8 mouse cellular contexts compared by ENCODE assay signal in the genomic region with DNA sequence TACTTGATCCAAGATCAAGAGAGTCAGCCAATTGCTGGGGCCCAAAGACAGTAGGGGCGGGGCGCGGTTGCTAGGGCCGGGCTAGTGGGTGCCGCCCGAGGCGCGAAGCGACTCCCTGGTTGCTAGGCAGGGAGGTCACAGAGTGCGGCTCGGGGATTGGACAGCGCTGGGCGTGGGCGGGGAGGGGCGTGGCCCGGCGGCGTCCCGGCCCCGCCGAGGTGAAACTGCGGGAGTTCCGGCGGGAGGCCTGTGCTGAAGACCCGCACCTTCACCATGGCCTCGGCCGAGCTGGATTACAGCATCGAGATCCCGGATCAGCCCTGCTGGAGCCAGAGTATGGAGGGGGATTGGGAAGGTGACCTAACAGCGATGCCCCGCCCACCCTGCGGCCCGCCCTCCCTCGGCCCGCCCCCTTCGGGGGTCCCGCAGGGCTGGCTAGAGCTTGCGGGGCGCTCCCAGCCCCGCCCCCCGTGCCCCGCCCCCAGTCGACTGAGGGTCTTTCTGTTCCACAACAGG. TPM values are rescaled to one million over a fixed set of nuclear protein-coding genes. Genes with fewer than 3 reads are reported as not detected.
DNase-seq lines count a peak whose midpoint lies in the region; ATAC-seq and TF ChIP-seq lines count a peak whose summit lies in the region.

A gene (plus strand): TSS at position 151 of the 516 bp plus-strand sequence.
A gene (minus strand): TSS at position 325 of the 516 bp plus-strand sequence.

- TF ChIP-seq CTCF in embryonic fibroblast, embryonic 13.5 days (IDR thresholded peaks at IDR 0.05; ENCODE audit: borderline replicate concordance, insufficient read depth, low read length) = no peak

- H3K27ac ChIP-seq in embryonic fibroblast, embryonic 13.5 days (ENCODE audit: insufficient read depth, low read length) = peak within 1 kb of the TSS; percentile 80
- H3K27ac ChIP-seq in heart, embryonic 10.5 days = peak within 1 kb of the TSS; percentile 96
- peak within 1 kb of the TSS; percentile 94 for H3K27ac ChIP-seq in kidney, embryonic 15.5 days
- peak within 1 kb of the TSS; percentile 21; the same call in 1 of the 2 replicates for H3K27ac ChIP-seq in liver, embryonic 11.5 days (ENCODE audit: low read depth, low read length)

- H3K4me2 ChIP-seq in kidney, embryonic 15.5 days = peak within 1 kb of the TSS; percentile 72
- H3K4me2 ChIP-seq in liver, embryonic 11.5 days = peak within 1 kb of the TSS; percentile 78

- H3K4me1 ChIP-seq in embryonic fibroblast, embryonic 13.5 days (ENCODE audit: control insufficient read depth, insufficient read depth, low read length) = 0 out of 2 replicates have a peak, but pooled peaks cover 4% of the 10 kb centered on the region
- peaks cover 21% of the 10 kb centered on the region for H3K4me1 ChIP-seq in heart, embryonic 10.5 days
- peaks cover 29% of the 10 kb centered on the region for H3K4me1 ChIP-seq in kidney, embryonic 15.5 days
- peaks cover 7% of the 10 kb centered on the region; the same call in 1 of the 2 replicates for H3K4me1 ChIP-seq in liver, embryonic 11.5 days (replicated peaks; ENCODE audit: control insufficient read depth, insufficient read depth, low read length)

- ATAC-seq in kidney, embryonic 15.5 days (replicated peaks; ENCODE audit: low FRiP score) = peak; percentile 99
- ATAC-seq in liver, embryonic 11.5 days (replicated peaks; ENCODE audit: low FRiP score) = peak; percentile 100

- peaks cover 6% of the 10 kb centered on the region; the same call in 1 of the 2 replicates for H3K27me3 ChIP-seq in heart, embryonic 10.5 days (ENCODE audit: insufficient read depth, poor library complexity, severe bottlenecking)
- peaks cover 3% of the 10 kb centered on the region; the same call in 1 of the 2 replicates for H3K27me3 ChIP-seq in kidney, embryonic 15.5 days
- H3K27me3 ChIP-seq in liver, embryonic 11.5 days (replicated peaks; ENCODE audit: control insufficient read depth, insufficient read depth, low read length) = no peaks in the 10 kb centered on the region
- no peaks in the 10 kb centered on the region for H3K27me3 ChIP-seq in splenic B cell, adult 2 months (ENCODE audit: control insufficient read depth, insufficient read depth, low read length, poor library complexity, severe bottlenecking)

- DNase-seq in CD4-positive helper T cell, adult 2 months (ENCODE audit: low read depth, low spot score) = peak; percentile 92
- DNase-seq in brain, adult 2 months (ENCODE audit: low read depth, low spot score) = peak; percentile 86
- DNase-seq in heart, embryonic 10.5 days (ENCODE audit: low spot score) = peak; percentile 99
- DNase-seq in liver, embryonic 11.5 days (ENCODE audit: low spot score) = peak; percentile 95
- DNase-seq in naive thymus-derived CD4-positive, alpha-beta T cell, adult 2 months (ENCODE audit: low read depth) = peak; percentile 90
- peak; percentile 89 for DNase-seq in splenic B cell, adult 2 months (ENCODE audit: low read depth, low spot score)

- H3K36me3 ChIP-seq in heart, embryonic 10.5 days = no peaks in the 10 kb centered on the region
- H3K36me3 ChIP-seq in kidney, embryonic 15.5 days = no peaks in the 10 kb centered on the region
- H3K36me3 ChIP-seq in liver, embryonic 11.5 days (ENCODE audit: control insufficient read depth, insufficient read depth, low read length) = no peaks in the 10 kb centered on the region
- no peaks in the 10 kb centered on the region for H3K36me3 ChIP-seq in splenic B cell, adult 2 months (ENCODE audit: control insufficient read depth, insufficient read depth, low read length, poor library complexity, severe bottlenecking)

- H3K9me3 ChIP-seq in heart, embryonic 10.5 days = no peaks in the 10 kb centered on the region
- H3K9me3 ChIP-seq in kidney, embryonic 15.5 days (replicated peaks) = no peaks in the 10 kb centered on the region
- H3K9me3 ChIP-seq in liver, embryonic 11.5 days (ENCODE audit: control insufficient read depth, low read length) = no peaks in the 10 kb centered on the region

- H3K4me3 ChIP-seq in embryonic fibroblast, embryonic 13.5 days (ENCODE audit: insufficient read depth, low read length) = peak within 1 kb of the TSS; percentile 71
- peak within 1 kb of the TSS; percentile 83 for H3K4me3 ChIP-seq in heart, embryonic 10.5 days
- peak within 1 kb of the TSS; percentile 80 for H3K4me3 ChIP-seq in kidney, embryonic 15.5 days (replicated peaks)
- peak within 1 kb of the TSS; percentile 67 for H3K4me3 ChIP-seq in liver, embryonic 11.5 days (ENCODE audit: low read depth, low read length)

- WGBS in heart, embryonic 10.5 days = under 1% methylated on average over 43 of the region's 43 CpGs
- WGBS in kidney, embryonic 15.5 days = under 1% methylated on average over 40 of the region's 43 CpGs
- under 1% methylated on average over 40 of the region's 43 CpGs for WGBS in liver, embryonic 11.5 days

- TF ChIP-seq POLR2A in embryonic fibroblast, embryonic 13.5 days (IDR thresholded peaks at IDR 0.05; ENCODE audit: low read depth, low read length) = peak; percentile 60

- peak within 1 kb of the TSS; percentile 66 for H3K9ac ChIP-seq in kidney, embryonic 15.5 days
- H3K9ac ChIP-seq in liver, embryonic 11.5 days (ENCODE audit: low read depth, low read length) = peak within 1 kb of the TSS; percentile 62

RNA-seq across cellular contexts. Expression of the first gene that starts in this region (rescaled TPM):
- 6.8 and 11.8 TPM in 2 replicates for polyA plus RNA-seq in embryonic fibroblast, embryonic 13.5 days (2011; ENCODE audit: insufficient read length, low read depth, missing spikeins)
- 11.0 and 14.4 TPM in 2 replicates for polyA plus RNA-seq in heart, embryonic 10.5 days (2016; fragmentation: Nextera tagmentation; extraction: Ambion mirVana)
- polyA plus RNA-seq in kidney, embryonic 15.5 days (2015; fragmentation: Nextera tagmentation; extraction: Ambion mirVana) = 14.9 and 16.5 TPM in 2 replicates
- polyA plus RNA-seq in liver, embryonic 11.5 days (2014; fragmentation: Nextera tagmentation; extraction: Ambion mirVana) = 3.1 and 4.9 TPM in 2 replicates

RNA-seq across cellular contexts. Expression of the second gene that starts in this region (rescaled TPM):
- polyA plus RNA-seq in embryonic fibroblast, embryonic 13.5 days (2011; ENCODE audit: insufficient read length, low read depth, missing spikeins) = 0.35 TPM in 1 of 2 replicates, not detected in the other
- 0.20 and 0.46 TPM in 2 replicates for polyA plus RNA-seq in heart, embryonic 10.5 days (2016; fragmentation: Nextera tagmentation; extraction: Ambion mirVana)
- polyA plus RNA-seq in kidney, embryonic 15.5 days (2015; fragmentation: Nextera tagmentation; extraction: Ambion mirVana) = 0.12 and 0.38 TPM in 2 replicates
- polyA plus RNA-seq in liver, embryonic 11.5 days (2014; fragmentation: Nextera tagmentation; extraction: Ambion mirVana) = not detected in 2 replicates

Comparison
In these comparisons a context has a peak if more than half of its experiments do, and no peak if none do; other contexts are left out.
1. Peak in every context shown above with its lines: DNase-seq, ATAC-seq, H3K4me3 ChIP-seq and H3K27ac ChIP-seq.
2. H3K27ac ChIP-seq: peak in every context shown above with its lines; median percentile 96 in heart, embryonic 10.5 days; 94 in kidney, embryonic 15.5 days; 80 in embryonic fibroblast, embryonic 13.5 days; 21 in liver, embryonic 11.5 days.